Comparison of ENCODE assay signal across 16 mouse cellular contexts in the genomic region with DNA sequence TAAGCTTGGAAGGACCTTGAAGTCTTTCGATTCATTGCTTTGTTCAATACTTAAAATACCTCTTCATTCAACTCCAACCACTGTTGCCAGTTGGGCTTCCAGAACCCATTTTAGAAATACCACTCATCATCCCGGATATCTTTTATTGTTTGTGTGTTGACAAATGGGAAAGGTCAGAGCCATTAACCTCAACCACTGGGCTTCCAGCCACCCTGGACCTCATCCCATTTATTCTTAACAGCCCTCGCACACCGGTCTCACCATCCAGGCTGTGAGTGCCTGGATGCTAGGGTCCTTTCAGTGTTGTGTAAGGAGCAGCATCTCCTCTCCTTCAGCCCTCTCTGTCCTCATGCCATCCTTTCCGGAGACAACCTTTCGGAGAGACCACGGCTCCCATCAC.
DNase-seq lines count a peak whose midpoint lies in the region; ATAC-seq lines count a peak whose summit lies in the region.
"Had no signal": no experiment of that assay in that cellular context is flagged by ENCODE, and none has a peak within 500 bp of the region (broad histone marks: within the 10 kb centered on the region; RNA-seq: fewer than 3 reads in every experiment).

No protein-coding gene starts in this region.

- 91% methylated on average over 7 of the region's 7 CpGs for WGBS in midbrain, embryonic 15.5 days

- no peak overlapping the region for H3K9ac ChIP-seq in midbrain, embryonic 15.5 days
- H3K9ac ChIP-seq: embryonic facial prominence, embryonic 12.5 days; stomach, embryonic 15.5 days had no signal

- no peaks in the 10 kb centered on the region for H3K36me3 ChIP-seq in midbrain, embryonic 15.5 days (replicated peaks)
- H3K36me3 ChIP-seq: embryonic facial prominence, embryonic 12.5 days; hindbrain, embryonic 10.5 days; stomach, embryonic 15.5 days had no signal

- DNase-seq in heart, adult 18-20 months: peak; percentile 61 to 62
- DNase-seq in heart, postnatal 4 days: no peak
- DNase-seq in ovary, postnatal 36 days (ENCODE audit: low spot score): peak; percentile 19
- no peak for DNase-seq in ovary, postnatal 10 days (ENCODE audit: low spot score)
- peak; percentile 7 for DNase-seq in heart, postnatal 25 days (ENCODE audit: low spot score)
- DNase-seq in kidney, postnatal 4 days: peak; percentile 48 to 54
- no peak for DNase-seq in retina, embryonic 14.5 days (ENCODE audit: low spot score)
- DNase-seq: cerebellum, adult 11-12 months; cerebellum, postnatal 36 days; liver; lung, adult 18-20 months; retina, postnatal 1 day had no signal

- no peak overlapping the region for H3K4me3 ChIP-seq in midbrain, embryonic 15.5 days
- H3K4me3 ChIP-seq: embryonic facial prominence, embryonic 12.5 days; hindbrain, embryonic 10.5 days; stomach, embryonic 15.5 days had no signal

- H3K4me1 ChIP-seq in midbrain, embryonic 15.5 days: no peaks in the 10 kb centered on the region
- H3K4me1 ChIP-seq: embryonic facial prominence, embryonic 12.5 days; stomach, embryonic 15.5 days had no signal

- intact Hi-C loops in heart, postnatal 25 days (cut with DNase I): no loop called here

- ATAC-seq in midbrain, embryonic 15.5 days (replicated peaks): no peak

- H3K27me3 ChIP-seq in midbrain, embryonic 15.5 days (replicated peaks): no peaks in the 10 kb centered on the region
- H3K27me3 ChIP-seq: embryonic facial prominence, embryonic 12.5 days; stomach, embryonic 15.5 days had no signal

- no peaks in the 10 kb centered on the region for H3K9me3 ChIP-seq in midbrain, embryonic 15.5 days
- H3K9me3 ChIP-seq: embryonic facial prominence, embryonic 12.5 days; hindbrain, embryonic 10.5 days; stomach, embryonic 15.5 days had no signal

- H3K4me2 ChIP-seq in midbrain, embryonic 15.5 days: no peak overlapping the region
- H3K4me2 ChIP-seq: embryonic facial prominence, embryonic 12.5 days; stomach, embryonic 15.5 days had no signal

- no peak overlapping the region for H3K27ac ChIP-seq in midbrain, embryonic 15.5 days
- H3K27ac ChIP-seq: embryonic facial prominence, embryonic 12.5 days; hindbrain, embryonic 10.5 days; stomach, embryonic 15.5 days had no signal

Comparison
In these comparisons a context has a peak if more than half of its experiments do, and no peak if none do; other contexts are left out.
1. DNase-seq: peak in heart, adult 18-20 months (2 of 2), ovary, postnatal 36 days (single experiment), heart, postnatal 25 days (single experiment) and kidney, postnatal 4 days (2 of 2); none in heart, postnatal 4 days (single experiment), ovary, postnatal 10 days (single experiment) and retina, embryonic 14.5 days (single experiment).